Mouse (Mus musculus) ES-Bruce4 (cell line): ENCODE measurements around the gene Intu.

Experiments
- CTCF ChIP-seq: IDR thresholded peaks from one replicate; pipeline ENCODE4 v1.8.1; 2011; ENCODE audit warnings: low read depth, low read length
- EP300 ChIP-seq: IDR thresholded peaks from 2 replicates; pipeline ENCODE4 v1.6.1; 2011; ENCODE audit warnings: low read depth, low read length; ENCODE audit not compliant: insufficient read depth
- POLR2A ChIP-seq: IDR thresholded peaks from one replicate; pipeline ENCODE4 v1.8.1; 2011; ENCODE audit warnings: low read length; ENCODE audit not compliant: insufficient read depth

DNA sequence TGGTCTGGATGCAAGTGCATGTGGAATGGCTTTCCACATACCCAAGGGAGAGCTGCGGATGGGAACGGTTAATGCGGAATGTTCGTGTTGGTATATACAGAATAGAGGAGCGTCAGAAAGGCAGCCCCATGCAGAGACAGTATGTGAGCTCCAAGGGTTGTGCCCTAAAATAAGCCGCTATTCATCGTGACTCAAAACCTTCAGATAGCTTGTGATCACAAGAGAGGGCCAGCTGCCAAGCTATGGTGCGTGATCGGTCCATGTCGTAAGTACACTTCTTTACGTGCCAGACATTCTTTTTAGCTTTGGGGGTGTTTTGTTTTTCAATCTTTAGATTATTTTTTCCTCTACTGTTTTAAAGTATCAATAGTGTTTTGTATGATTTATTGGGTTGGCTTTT lies 124.5 kb downstream of the Intu start:
- TF ChIP-seq POLR2A = no peak
- no peak for TF ChIP-seq EP300
- TF ChIP-seq CTCF = no peak
